Mouse (Mus musculus) myocyte (in vitro differentiated cells): ENCODE measurements around the gene Saxo1.

ENCODE experiments used
- CEBPB ChIP-seq: IDR thresholded peaks from 2 replicates; pipeline ENCODE4 v1.6.1; 2011; ENCODE audit warnings: mild to moderate bottlenecking, moderate library complexity; ENCODE audit not compliant: poor library complexity, insufficient read depth, severe bottlenecking
- MAX ChIP-seq: IDR thresholded peaks from one replicate; pipeline ENCODE4 v1.6.1; 2011; ENCODE audit warnings: low read depth, mild to moderate bottlenecking, control low read depth
- MYOD1 ChIP-seq, 3 experiments: IDR thresholded peaks; one replicate each; pipeline ENCODE4 v1.6.1; 2011; ENCODE audit warnings: control low read depth in 2 of 3, low read depth in 2 of 3, mild to moderate bottlenecking in 2 of 3, moderate library complexity in 1 of 3; ENCODE audit not compliant: insufficient read length in 2 of 3, control insufficient read depth in 1 of 3
- POLR2A ChIP-seq: IDR thresholded peaks from one replicate; pipeline ENCODE4 v1.6.1; 2011; ENCODE audit warnings: low read depth, mild to moderate bottlenecking, control low read depth, moderate library complexity; ENCODE audit not compliant: insufficient read length
- TCF3 ChIP-seq: IDR thresholded peaks from one replicate; pipeline ENCODE4 v1.6.1; 2011; ENCODE audit warnings: low read depth, control low read depth; ENCODE audit not compliant: insufficient read length
- USF1 ChIP-seq: IDR thresholded peaks from one replicate; pipeline ENCODE4 v1.6.1; 2011; ENCODE audit warnings: low read depth, mild to moderate bottlenecking, control low read depth, moderate library complexity

GRCm38 (mm10) chr4:86428091-86428745 lies 129.9 kb downstream of the Saxo1 start:
- no peak for TF ChIP-seq POLR2A
- no peak for TF ChIP-seq CEBPB
- no peak for TF ChIP-seq TCF3
- no peak for TF ChIP-seq MYOD1 (IDR thresholded peaks at IDR 0.05; ENCODE audit: control insufficient read depth in 1 of 3, insufficient read length in 2 of 3, low read depth in 2 of 3)
- no peak for TF ChIP-seq MAX
- no peak for TF ChIP-seq USF1
